Mouse (Mus musculus) macrophage (primary cell): ENCODE measurements around the gene Acsl5. TPM values are rescaled to one million over a fixed set of nuclear protein-coding genes. Genes with fewer than 3 reads are reported as not detected.

Experiments used
- H3K27ac ChIP-seq: fragments of 350-480 bp; formaldehyde crosslinking; 2 replicates; pipeline ENCODE4 v1.9.0; 2021
- H3K36me3 ChIP-seq: fragments of 350-480 bp; formaldehyde crosslinking; 2 replicates; pipeline ENCODE4 v1.9.0; 2021; ENCODE audit errors: inconsistent target
- H3K4me3 ChIP-seq: fragments of 350-480 bp; formaldehyde crosslinking; 2 replicates; pipeline ENCODE4 v1.9.0; 2021; ENCODE audit errors: inconsistent target
- H3K79me2 ChIP-seq: fragments of 350-480 bp; formaldehyde crosslinking; 2 replicates; pipeline ENCODE4 v1.9.0; 2021; ENCODE audit errors: inconsistent target
- WGBS: methylation state at CpG from one replicate; pipeline ENCODE4 v1.1.7; 2026; ENCODE audit warnings: inconsistent platforms; ENCODE audit not compliant: missing documents; 5-methylcytosine and 5-hydroxymethylcytosine counted together
- polyA plus RNA-seq: library from polyadenylated mRNA; stranded (reverse); fragments of 250-400 nt; gene quantifications from 3 replicates; pipeline ENCODE4 v1.2.4, GENCODE M21; 2018; ENCODE audit warnings: inconsistent platforms

Gene Acsl5
- polyA plus RNA-seq, 1 experiment from 2014 or later, result 121 TPM

DNA sequence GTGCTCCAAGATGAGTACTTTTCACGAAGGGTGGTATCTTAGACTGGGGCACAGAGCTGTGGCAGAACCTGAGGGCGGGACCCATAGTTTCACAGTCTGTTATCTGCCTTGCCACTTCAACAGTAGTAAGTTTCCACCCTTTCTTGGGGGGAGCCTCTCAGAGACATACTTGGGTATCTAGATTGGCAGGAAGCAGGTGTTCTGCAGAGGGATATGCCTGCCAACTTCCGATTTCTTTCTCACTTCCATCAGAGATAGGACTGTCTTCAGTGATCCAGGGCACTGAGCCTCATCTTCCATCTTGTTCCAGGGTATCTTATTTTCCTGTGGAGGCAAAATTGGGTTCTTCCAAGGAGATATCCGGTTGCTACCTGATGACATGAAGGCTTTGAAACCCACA, 32.4 kb downstream of the Acsl5 start:
- no peaks in the 10 kb centered on the region for H3K79me2 ChIP-seq
- H3K4me3 ChIP-seq, result no peak overlapping the region
- peaks cover 66% of the 10 kb centered on the region for H3K36me3 ChIP-seq
- WGBS, result 96% methylated on average over 4 of the region's 4 CpGs
- H3K27ac ChIP-seq, result no peak overlapping the region

DNA sequence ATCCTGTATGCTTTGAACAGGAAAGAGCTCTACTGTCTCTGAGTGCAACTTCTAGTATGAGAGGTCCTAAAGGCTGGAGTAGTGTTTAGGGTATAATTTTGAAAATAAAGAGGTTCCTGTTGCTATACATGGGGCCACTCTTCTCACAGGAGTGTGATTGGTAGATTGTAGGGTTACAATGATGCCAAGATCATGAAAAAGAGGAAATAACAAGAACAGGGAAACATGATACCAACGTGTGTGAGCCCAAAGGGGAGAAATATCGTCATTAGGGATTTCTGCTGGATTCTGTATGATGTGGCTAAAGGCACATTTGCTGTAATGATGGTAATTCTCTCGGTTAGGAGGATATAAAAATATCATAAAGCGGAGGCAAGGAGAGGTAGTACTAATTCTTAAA, 34.3 kb downstream of the Acsl5 start:
- no peak overlapping the region for H3K27ac ChIP-seq
- no peak overlapping the region for H3K4me3 ChIP-seq
- peaks cover 47% of the 10 kb centered on the region for H3K36me3 ChIP-seq
- 73% methylated on average over 4 of the region's 4 CpGs for WGBS
- no peaks in the 10 kb centered on the region for H3K79me2 ChIP-seq

DNA sequence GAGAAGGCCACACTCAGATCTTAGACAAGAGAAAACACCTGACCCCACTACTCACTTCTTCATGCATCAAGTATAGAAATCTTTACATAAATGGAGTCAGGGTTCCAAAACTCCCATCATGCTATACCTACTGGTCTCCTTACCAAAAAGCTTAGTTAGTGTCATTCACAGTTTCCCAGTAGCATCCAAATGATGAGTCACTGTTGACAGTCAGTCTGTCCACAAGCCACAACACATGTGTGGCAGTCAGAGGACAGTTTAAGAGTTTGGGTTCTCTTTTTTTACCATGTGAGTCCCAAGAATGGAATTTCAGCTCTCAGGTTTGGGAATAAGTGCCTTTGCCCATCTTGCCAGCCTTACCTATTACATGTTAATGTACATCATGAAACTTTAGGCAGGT, 37.2 kb downstream of the Acsl5 start:
- no peaks in the 10 kb centered on the region for H3K79me2 ChIP-seq
- no peak overlapping the region for H3K4me3 ChIP-seq
- peaks cover 24% of the 10 kb centered on the region for H3K36me3 ChIP-seq
- no peak overlapping the region for H3K27ac ChIP-seq

DNA sequence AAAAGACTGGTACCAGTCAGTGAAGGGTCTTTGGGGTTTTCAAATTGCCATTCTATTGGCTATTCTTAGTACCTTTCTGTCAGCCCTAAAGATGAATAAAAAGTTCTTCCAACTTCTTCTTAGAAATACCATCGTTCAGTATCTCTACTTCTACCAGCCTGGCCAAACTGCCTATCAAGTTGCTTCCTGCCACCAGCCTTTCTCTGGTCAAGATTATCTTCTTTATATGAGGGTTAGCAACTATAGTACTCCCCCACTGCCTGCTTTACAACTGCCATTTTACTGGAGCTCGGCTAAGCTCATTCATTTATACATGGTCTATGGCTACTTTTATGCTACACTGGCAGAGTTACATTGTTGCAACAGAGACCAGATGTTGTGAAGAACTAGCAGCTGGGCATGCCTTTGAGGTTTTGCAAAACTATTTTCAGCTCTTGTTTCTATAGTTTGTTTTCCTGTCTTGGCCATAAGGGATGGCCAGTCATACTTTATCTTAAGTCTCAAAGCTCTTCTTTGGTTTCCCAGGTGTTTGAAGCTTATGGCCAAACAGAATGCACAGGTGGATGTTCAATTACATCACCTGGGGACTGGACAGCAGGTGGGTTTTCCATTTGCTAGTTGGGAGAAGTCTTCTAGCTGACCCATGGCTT, 39.0 kb downstream of the Acsl5 start:
- Histone ChIP-seq H3K27ac (no peak overlapping the region), H3K36me3 (peaks cover 19% of the 10 kb centered on the region), H3K79me2 (no peaks in the 10 kb centered on the region), H3K4me3 (no peak overlapping the region)
- 71% methylated on average over 2 of the region's 2 CpGs for WGBS

DNA sequence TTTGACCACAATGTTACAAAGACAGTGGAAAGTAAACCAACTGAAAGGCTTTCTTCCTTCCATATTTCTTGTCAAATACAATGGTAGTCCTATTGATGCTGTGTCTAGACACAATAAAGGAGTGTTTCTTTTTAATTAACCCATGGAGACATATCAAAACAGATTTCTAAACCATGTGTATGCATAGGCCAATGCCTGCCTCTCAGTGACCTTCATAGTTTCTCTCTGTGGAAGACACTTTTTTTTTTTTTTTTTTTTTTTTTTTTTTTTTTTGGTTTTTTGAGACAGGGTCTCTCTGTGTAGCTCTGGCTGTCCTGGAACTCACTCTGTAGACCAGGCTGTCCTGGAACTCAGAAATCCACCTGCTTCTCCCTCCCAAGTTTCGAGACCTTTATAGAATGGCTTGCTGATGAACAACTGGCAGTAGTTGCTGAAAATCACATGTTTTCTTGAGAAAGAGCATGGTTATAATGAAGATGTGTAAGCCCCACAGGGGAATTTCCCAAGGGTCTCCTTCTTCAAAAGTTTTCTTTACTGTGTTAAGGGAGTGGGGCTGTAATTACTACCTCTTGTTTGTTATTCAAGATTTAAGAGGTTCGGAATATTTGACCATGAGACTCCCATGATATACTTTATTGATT, 40.6 kb downstream of the Acsl5 start:
- Histone ChIP-seq H3K27ac (no peak overlapping the region), H3K79me2 (no peaks in the 10 kb centered on the region), H3K4me3 (no peak overlapping the region), H3K36me3 (peaks cover 34% of the 10 kb centered on the region)
- 100% methylated on average over 2 of the region's 2 CpGs for WGBS

DNA sequence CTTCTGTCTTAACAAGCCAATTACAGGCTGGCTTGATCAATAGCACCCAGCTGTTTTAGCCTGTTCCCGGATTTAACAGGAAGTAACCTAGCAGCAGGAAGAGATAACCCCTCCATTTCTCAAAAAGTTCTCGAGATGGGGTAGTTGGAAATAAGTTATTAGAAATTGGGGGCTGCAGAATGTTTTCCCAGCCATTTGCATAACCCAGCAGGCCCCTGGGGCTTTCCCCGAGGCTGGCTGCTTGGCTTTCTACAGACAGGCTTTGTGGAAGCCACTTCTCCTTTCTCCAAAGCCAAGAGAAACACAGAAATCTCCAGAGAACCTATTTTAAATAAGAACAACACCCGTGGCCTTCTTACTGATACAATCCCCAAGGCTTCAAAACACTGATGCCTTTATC, 41.4 kb downstream of the Acsl5 start:
- H3K79me2 ChIP-seq, result no peaks in the 10 kb centered on the region
- WGBS, result 36% methylated on average over 4 of the region's 4 CpGs
- H3K27ac ChIP-seq, result no peak overlapping the region
- peaks cover 34% of the 10 kb centered on the region for H3K36me3 ChIP-seq
- no peak overlapping the region for H3K4me3 ChIP-seq

DNA sequence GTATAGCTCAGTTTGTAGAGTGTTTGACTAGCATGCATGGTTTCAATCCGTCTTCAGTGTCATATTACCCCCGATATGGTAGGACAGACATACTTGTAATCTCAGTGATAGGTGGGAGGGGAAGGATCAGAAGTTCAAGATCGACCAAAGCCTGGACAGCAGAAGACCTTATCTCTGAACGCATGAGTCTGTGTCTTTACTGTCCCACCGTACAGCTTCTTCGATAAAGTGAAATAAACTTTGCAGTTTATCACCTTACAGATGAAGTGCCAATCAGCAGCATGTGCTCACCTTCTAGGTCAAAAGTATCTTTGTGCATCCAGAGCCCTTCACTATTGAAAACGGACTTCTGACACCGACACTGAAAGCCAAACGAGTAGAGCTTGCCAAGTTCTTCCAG, 43.3 kb downstream of the Acsl5 start:
- H3K4me3 ChIP-seq, result no peak overlapping the region
- H3K79me2 ChIP-seq, result no peaks in the 10 kb centered on the region
- peaks cover 33% of the 10 kb centered on the region for H3K36me3 ChIP-seq
- no peak overlapping the region for H3K27ac ChIP-seq
- 96% methylated on average over 9 of the region's 9 CpGs for whole genome bisulfite sequencing

DNA sequence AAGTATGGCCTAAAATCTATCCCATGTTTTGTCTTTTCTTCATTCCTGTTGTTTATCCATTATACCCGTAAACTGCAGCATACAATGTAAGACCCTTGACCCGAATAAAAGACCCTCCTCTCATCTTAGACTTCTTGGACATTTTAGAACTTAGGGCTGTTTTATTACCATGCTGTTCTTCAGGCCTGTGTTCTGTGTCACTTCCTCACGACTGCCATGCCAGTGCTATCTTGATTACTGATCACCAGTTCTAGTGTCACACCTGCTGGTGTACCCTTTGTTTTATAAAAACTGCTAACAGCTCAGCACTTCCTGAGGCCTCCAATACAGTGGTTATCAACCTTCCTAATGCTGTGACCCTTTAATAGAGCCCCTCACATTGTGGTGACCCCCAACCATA, 43.8 kb downstream of the Acsl5 start:
- H3K27ac ChIP-seq, result no peak overlapping the region

DNA sequence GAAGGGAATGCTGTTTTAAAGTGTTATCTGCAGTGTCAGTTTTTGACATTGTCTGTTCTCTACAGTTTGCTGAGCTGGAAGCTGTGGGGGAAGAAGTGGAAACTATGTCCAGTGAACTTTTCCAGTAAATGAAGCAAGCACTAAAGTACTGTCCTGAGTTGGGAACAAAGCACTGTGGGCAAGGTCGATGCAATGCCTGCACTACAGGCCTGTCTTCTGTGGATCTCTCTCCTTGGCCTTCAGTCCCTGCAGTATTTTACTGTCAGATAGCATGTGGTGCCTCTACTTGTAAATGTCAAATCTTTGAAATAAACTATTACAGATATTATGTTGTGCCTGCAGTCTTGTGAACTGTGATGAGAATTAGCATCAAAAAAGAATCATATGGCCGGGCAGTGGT, 44.6 kb downstream of the Acsl5 start:
- Histone ChIP-seq H3K4me3 (no peak overlapping the region), H3K36me3 (peaks cover 33% of the 10 kb centered on the region), H3K27ac (no peak overlapping the region), H3K79me2 (no peaks in the 10 kb centered on the region)
- WGBS, result 89% methylated on average over 2 of the region's 2 CpGs

More for the DNA sequence above, 43.8 kb downstream of the Acsl5 start:
- Histone ChIP-seq H3K79me2 (no peaks in the 10 kb centered on the region), H3K36me3 (peaks cover 33% of the 10 kb centered on the region), H3K4me3 (no peak overlapping the region)
- WGBS, result 78% methylated on average over 3 of the region's 3 CpGs

DNA sequence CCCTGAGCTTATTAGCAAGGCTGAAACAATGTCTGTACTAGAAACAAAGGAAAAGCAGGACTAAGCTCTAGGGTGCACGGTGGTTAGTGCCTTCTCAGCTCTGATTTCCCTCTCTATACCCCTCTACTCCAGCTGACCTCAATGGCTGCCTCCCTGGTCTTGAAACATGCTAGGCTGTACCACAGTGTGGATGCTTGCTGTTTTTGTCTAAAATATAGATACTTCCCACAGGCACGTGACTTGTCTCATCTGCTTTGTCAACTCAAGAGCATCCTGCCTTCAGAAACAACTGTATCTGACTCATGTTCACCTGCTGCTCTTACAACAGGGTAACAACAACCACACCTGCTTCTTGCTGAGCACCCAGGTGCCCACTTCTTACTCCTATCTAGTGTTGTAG, 45.8 kb downstream of the Acsl5 start:
- peaks cover 33% of the 10 kb centered on the region for H3K36me3 ChIP-seq
- H3K79me2 ChIP-seq, result no peaks in the 10 kb centered on the region
- 93% methylated on average over 2 of the region's 2 CpGs for WGBS
- no peak overlapping the region for H3K27ac ChIP-seq
- no peak overlapping the region for H3K4me3 ChIP-seq

DNA sequence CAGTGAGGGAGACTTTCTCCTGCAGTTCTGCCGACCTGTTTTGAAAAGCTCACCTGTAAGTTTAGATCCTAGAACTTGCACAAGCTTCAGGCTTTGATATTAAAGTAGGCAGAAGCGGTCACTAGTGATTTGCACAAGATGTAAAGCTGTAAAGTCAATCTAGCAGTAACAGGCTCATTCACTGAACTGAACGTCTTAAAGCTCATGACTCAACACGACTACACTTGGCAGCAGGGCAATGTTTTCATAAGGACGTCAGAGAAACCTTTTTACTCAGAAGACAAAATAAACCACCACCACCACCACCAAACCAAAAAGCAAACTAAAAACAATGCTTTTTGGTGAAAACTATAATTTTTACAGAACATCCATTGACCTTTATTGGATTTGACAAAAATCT, 46.2 kb downstream of the Acsl5 start:
- WGBS, result 82% methylated on average over 5 of the region's 5 CpGs
- H3K4me3 ChIP-seq, result no peak overlapping the region
- H3K36me3 ChIP-seq, result peaks cover 34% of the 10 kb centered on the region
- H3K79me2 ChIP-seq, result no peaks in the 10 kb centered on the region
- H3K27ac ChIP-seq, result no peak overlapping the region

DNA sequence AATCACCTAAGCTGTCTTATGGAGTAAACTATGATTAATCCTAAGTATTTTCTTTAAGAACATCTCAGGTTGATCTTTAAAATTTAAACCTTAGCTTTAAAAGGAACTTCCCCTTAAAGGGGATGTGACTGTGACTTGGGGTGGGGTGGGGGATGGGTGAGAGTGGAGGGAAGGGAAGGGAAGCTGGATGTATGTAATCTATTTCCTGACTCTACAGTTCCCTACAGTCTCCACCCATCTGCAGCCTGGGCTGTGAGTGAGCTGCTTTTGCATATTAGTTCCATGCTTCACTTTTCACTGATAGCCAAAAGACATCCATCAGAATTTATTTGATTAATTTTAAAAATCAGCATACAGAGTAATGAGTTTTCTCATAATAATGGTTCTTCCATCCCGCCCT, 47.6 kb downstream of the Acsl5 start:
- Histone ChIP-seq H3K79me2 (no peaks in the 10 kb centered on the region), H3K4me3 (no peak overlapping the region), H3K27ac (no peak overlapping the region), H3K36me3 (peaks cover 45% of the 10 kb centered on the region)
- WGBS, result 93% methylated on average over 1 of the region's 1 CpGs

DNA sequence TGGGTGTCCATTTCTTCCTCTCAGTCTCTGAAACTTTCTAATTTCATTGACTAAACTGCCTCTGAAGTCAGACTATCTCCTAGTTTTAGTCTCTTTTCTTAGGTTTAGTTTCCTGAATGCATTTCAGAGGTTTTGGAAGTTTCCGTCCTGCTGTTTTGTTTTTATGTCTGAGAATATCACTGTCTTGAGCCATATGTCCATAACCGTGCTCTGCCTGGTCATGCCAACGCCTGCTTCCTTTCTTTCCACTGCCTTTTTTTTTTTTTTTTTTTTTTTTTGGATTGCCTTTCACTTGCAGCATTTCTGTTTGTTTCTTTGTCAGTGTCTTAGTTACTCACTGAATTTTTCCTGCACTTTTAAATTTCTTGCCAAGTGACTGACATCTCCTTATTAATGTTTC, 48.8 kb downstream of the Acsl5 start:
- H3K79me2 ChIP-seq, result no peaks in the 10 kb centered on the region
- H3K36me3 ChIP-seq, result peaks cover 36% of the 10 kb centered on the region
- H3K4me3 ChIP-seq, result no peak overlapping the region
- WGBS, result 100% methylated on average over 3 of the region's 3 CpGs
- H3K27ac ChIP-seq, result no peak overlapping the region

DNA sequence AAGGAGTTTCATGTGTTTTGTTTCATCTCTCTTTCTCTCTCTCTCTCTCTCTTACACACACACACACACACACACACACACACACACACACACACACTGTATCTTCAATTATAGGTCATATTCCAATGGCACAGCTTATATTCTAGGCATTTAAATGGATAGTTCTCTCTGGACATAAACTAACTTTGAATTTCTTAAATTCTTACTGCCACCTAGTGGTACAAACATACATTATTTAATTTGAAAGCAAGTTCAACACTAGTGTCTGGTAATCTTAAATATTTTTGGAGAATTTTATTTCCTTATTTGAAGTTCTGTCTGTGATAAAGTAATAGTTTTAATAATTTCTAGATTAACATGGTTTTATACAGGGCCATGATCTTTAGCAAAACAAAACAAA, 53.3 kb downstream of the Acsl5 start:
- Histone ChIP-seq H3K36me3 (peaks cover 31% of the 10 kb centered on the region), H3K27ac (no peak overlapping the region), H3K79me2 (no peaks in the 10 kb centered on the region), H3K4me3 (no peak overlapping the region)

DNA sequence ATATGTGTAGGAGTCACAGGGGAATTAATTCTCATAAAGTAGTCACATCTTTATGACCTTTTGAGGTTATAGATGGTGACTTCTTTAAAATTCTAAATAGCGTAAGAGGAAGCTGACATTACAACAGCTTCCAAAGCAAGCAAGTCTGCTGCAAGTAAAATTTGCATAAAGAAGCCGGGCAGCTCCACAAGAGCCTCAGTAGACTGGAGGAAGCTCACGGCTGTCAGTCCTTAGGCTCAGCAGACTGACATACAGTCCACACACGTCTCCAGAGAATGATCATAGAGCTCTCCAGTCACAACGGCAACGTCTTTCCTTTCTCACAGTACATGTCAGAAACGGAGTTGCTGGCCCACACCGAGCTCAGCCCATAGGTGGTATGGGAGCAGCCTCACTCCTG, 60.1 kb downstream of the Acsl5 start:
- Histone ChIP-seq H3K79me2 (peaks cover 26% of the 10 kb centered on the region), H3K36me3 (peaks cover 34% of the 10 kb centered on the region), H3K27ac (no peak overlapping the region), H3K4me3 (no peak overlapping the region)
- 81% methylated on average over 8 of the region's 8 CpGs for WGBS

DNA sequence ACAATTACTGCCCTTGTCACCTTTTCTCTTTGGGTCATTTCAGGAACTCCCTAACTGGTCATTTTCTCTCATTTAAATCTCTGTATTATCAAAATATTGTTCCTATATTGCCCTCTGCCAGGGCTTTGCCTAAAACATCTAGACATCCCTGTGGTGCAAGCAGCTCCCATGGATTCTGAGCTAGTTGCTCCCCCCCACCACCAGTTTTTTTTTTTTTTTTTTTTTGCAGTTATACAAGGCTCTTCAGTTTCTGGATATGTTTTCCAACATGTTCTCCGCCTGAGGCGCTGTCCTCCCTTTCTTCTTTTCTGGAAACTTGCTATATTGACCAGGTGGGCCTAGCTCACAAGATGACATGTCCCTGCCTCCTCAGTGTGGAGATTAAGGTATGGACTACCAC, 61.9 kb downstream of the Acsl5 start:
- H3K36me3 ChIP-seq, result peaks cover 26% of the 10 kb centered on the region

More for the DNA sequence above, 61.9 kb downstream of the Acsl5 start:
- no peak overlapping the region for H3K4me3 ChIP-seq
- peaks cover 43% of the 10 kb centered on the region for H3K79me2 ChIP-seq
- H3K27ac ChIP-seq, result no peak overlapping the region
- WGBS, result no CpG with 5 or more reads among the region's 2 CpGs
